Mouse (Mus musculus) lung, postnatal 0 days (tissue): ENCODE measurements around the gene Zdhhc21. TPM values are rescaled to one million over a fixed set of nuclear protein-coding genes. Genes with fewer than 3 reads are reported as not detected.

Source experiments
- ATAC-seq: fragments of 200-750 bp; cut with Nextera tagmentation; 2 replicates; pipeline ENCODE4 v1.8.0; 2017; ENCODE audit warnings: moderate library complexity
- DNase-seq: peaks from one replicate; pipeline ENCODE4 v3.0.0-alpha.2; 2016; ENCODE audit warnings: low spot score
- H3K27ac ChIP-seq: fragments of 300-500 bp; sonication (generic); 2 replicates; pipeline ENCODE4 v1.5.1; 2014; ENCODE audit warnings: antibody characterized with exemption, mild to moderate bottlenecking, low read length, mixed read lengths
- H3K27me3 ChIP-seq: fragments of 300-500 bp; sonication (generic); replicated peaks from 2 replicates; pipeline ENCODE4 v1.6.1; 2014; ENCODE audit warnings: low read length, mixed read lengths; ENCODE audit not compliant: insufficient read depth
- H3K36me3 ChIP-seq: fragments of 300-500 bp; sonication (generic); 2 replicates; pipeline ENCODE4 v1.6.1; 2014; ENCODE audit warnings: low read length, mixed read lengths; ENCODE audit not compliant: insufficient read depth
- H3K4me1 ChIP-seq: fragments of 300-500 bp; sonication (generic); 2 replicates; pipeline ENCODE4 v1.6.1; 2014; ENCODE audit warnings: antibody characterized with exemption, low read depth, low read length, mixed read lengths; ENCODE audit not compliant: insufficient read depth
- H3K4me2 ChIP-seq: fragments of 300-500 bp; sonication (generic); replicated peaks from 2 replicates; pipeline ENCODE4 v1.6.1; 2014; ENCODE audit warnings: low read depth, mild to moderate bottlenecking, low read length, moderate library complexity, mixed read lengths
- H3K4me3 ChIP-seq: fragments of 300-500 bp; sonication (generic); 2 replicates; pipeline ENCODE4 v1.5.1; 2014; ENCODE audit warnings: low read depth, low read length
- H3K9ac ChIP-seq: fragments of 300-500 bp; sonication (generic); replicated peaks from 2 replicates; pipeline ENCODE4 v1.6.1; 2014; ENCODE audit warnings: low read depth, mild to moderate bottlenecking
- H3K9me3 ChIP-seq: fragments of 300-500 bp; sonication (generic); 2 replicates; pipeline ENCODE4 v1.6.1; 2016; ENCODE audit warnings: low read length, mixed read lengths
- CTCF ChIP-seq: IDR thresholded peaks from 2 replicates; pipeline ENCODE4 v1.5.1; 2016; ENCODE audit warnings: antibody characterized with exemption, mild to moderate bottlenecking
- EP300 ChIP-seq: IDR thresholded peaks from 2 replicates; pipeline ENCODE4 v1.6.1; 2016; ENCODE audit warnings: antibody characterized with exemption, mild to moderate bottlenecking, control low read depth
- WGBS: fragments of 180-500 bp; shearing (Covaris S2); extraction: QIAGEN DNeasy Blood & Tissue Kit; methylation state at CpG from one replicate; pipeline ENCODE4 v1.1.7; 2014; 5-methylcytosine and 5-hydroxymethylcytosine counted together
- polyA plus RNA-seq: library from polyadenylated mRNA; unstranded; fragments of >200 nt; fragmentation: Nextera tagmentation; extraction: Ambion mirVana; gene quantifications from 2 replicates; pipeline ENCODE4 v1.2.1, GENCODE M21; 2015

Gene Zdhhc21
- polyA plus RNA-seq, 1 experiment from 2014 or later, result 8.9 TPM

DNA sequence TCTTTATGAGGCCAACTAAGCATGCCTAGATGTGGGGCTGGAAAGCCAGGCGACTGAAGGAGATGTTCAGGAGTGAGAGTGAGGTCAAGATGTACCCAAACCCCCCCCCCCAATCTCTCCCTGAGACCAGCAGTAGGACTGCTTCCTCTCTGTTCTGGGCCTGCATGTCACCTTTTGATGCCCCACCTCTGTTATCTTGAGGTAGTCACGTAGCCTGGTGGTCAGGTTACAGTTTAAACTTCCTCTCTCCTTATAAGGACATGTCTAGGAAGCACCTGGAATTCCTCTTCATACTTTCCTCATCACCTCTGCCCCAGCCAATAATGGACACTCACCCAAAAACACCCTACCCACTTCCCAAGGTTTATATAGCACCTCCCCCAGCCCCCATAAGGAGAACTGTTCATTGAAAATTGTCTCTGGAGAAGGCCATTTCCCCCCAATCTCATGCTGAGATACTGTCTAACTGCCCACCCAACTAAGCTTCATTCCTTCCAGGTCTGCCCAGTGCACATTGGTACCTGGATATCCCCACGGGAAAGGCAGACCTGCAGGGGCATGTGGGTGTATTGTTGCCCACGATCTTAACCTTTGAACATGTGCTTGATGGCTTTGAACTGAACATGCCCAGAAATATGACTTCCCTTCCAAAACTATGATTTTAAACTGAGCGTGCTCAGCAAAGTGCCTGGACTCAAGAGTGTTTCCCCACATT lies 8.1 kb upstream of the Zdhhc21 start:
- Histone ChIP-seq H3K9me3 (no peaks in the 10 kb centered on the region), H3K4me1 (no peaks in the 10 kb centered on the region), H3K27ac (no peak overlapping the region), H3K4me3 (no peak overlapping the region), H3K9ac (no peak overlapping the region), H3K36me3 (no peaks in the 10 kb centered on the region), H3K4me2 (no peak overlapping the region), H3K27me3 (no peaks in the 10 kb centered on the region)
- no peak for TF ChIP-seq EP300
- TF ChIP-seq CTCF, result no peak
- ATAC-seq, result no peak
- 66% methylated on average over 5 of the region's 5 CpGs for WGBS
- DNase-seq, result no peak

DNA sequence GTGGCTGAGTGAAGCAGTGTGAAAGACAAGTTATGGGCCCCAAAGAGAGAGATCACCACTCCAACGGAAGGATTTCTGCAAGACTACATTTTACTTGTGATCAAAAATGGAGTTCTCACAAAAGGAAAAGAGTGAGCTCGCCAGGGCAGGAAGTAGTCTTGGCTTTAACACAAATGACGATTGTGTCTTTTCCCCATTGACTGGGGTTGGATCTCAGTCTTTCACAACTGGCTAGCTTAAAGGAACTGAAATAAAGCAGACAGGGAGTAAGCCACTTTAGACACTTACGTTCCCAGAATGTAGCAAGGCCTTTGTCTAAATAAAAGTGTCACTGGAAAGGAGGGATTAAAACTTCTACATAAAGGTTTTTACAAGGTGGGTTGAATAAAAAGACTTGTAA lies 7.4 kb upstream of the Zdhhc21 start:
- Histone ChIP-seq H3K9ac (no peak overlapping the region), H3K4me1 (no peaks in the 10 kb centered on the region), H3K27me3 (no peaks in the 10 kb centered on the region), H3K36me3 (no peaks in the 10 kb centered on the region), H3K4me3 (no peak overlapping the region), H3K27ac (no peak overlapping the region), H3K9me3 (no peaks in the 10 kb centered on the region), H3K4me2 (no peak overlapping the region)
- ATAC-seq, result no peak
- DNase-seq, result peak; percentile 27
- WGBS, result 41% methylated on average over 4 of the region's 4 CpGs
- TF ChIP-seq EP300 (no peak), CTCF (no peak)

DNA sequence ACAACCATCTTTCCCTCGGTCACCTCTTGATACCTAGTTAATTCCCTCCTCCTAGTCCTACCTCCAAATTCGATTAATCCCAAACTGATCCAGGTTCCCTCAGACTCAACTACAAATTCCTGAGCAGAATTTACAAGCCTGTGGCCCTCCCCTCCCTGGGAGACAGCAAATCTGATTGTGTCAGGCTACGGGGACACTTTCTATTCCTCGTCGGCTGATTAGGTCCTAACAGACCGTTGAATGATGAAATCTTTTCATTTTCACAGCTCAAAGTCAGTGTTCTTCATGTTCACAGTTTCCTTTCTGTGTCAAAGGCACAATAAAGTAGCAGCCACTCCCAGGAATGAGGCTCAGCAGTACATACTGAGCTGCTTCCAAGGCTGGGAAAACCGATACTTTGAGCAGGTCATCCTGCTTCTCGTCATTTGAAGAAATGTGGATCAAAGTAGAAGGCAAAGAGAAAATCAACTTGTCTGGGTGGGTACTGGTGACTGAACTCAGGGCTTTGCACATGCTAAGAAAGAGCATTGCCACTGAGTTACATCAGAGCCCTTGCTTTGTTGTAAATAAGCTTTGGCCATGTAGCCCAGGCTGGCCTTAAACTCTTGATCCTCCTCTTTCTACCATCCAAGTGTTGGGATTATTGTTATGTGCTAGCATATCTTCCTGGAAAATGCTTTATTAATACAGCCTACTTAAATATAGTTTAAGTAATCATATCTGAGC lies 5.4 kb upstream of the Zdhhc21 start:
- Histone ChIP-seq H3K9me3 (no peaks in the 10 kb centered on the region), H3K9ac (no peak overlapping the region), H3K27ac (no peak overlapping the region), H3K27me3 (no peaks in the 10 kb centered on the region), H3K4me1 (no peaks in the 10 kb centered on the region), H3K4me2 (no peak overlapping the region), H3K4me3 (no peak overlapping the region), H3K36me3 (no peaks in the 10 kb centered on the region)
- DNase-seq (no peak), ATAC-seq (no peak)
- WGBS, result 85% methylated on average over 8 of the region's 8 CpGs
- TF ChIP-seq CTCF, result no peak
- no peak for TF ChIP-seq EP300

DNA sequence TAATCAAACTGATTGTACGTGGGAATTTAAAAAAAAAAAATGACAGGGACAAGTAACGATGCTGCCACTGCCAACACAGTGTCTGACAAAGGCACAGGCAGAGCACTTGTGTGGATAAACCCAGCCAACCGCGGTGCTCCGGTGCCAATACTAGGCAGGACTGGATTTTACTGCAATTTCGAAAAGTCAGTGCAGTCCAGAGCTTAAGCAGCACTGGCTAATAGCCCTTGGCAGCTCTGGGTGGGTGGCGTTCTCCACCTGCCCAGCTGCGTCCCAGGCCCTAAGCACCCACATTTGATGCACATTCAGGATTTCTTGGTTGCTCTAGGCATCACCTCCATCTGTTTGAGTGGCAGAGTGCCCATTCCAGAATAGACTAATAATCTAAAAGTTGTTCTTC lies 3.6 kb upstream of the Zdhhc21 start:
- ATAC-seq (no peak), DNase-seq (no peak)
- H3K4me1 ChIP-seq, result no peaks in the 10 kb centered on the region
- no peaks in the 10 kb centered on the region for H3K9me3 ChIP-seq
- H3K4me3 ChIP-seq, result no peak overlapping the region
- no peaks in the 10 kb centered on the region for H3K36me3 ChIP-seq
- no peak overlapping the region for H3K9ac ChIP-seq
- no peak overlapping the region for H3K27ac ChIP-seq
- no peak overlapping the region for H3K4me2 ChIP-seq
- no peak for TF ChIP-seq EP300
- TF ChIP-seq CTCF, result no peak
- no peaks in the 10 kb centered on the region for H3K27me3 ChIP-seq
- 94% methylated on average over 8 of the region's 8 CpGs for WGBS

DNA sequence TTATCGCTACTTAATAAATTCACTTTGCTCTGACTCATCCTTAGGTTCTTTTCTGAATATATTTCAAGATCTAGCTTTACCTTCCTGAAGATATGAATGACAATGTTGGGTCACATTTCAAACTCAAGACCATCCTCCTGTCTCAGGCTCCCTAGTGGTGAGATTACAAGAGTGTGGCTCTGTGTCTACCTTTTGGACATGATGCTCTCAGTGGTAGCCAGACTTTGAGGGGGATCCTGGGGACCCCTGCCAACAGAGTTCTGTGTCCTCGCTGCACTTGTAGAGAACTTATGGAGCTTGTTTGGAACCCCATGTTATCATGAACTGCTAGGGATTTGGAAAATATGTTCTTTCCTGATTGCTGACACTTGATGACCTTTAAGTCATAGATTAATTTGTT lies 1.7 kb upstream of the Zdhhc21 start:
- Histone ChIP-seq H3K9ac (no peak overlapping the region), H3K9me3 (no peaks in the 10 kb centered on the region), H3K4me3 (no peak overlapping the region), H3K27me3 (no peaks in the 10 kb centered on the region), H3K27ac (no peak overlapping the region), H3K4me2 (no peak overlapping the region), H3K4me1 (no peaks in the 10 kb centered on the region), H3K36me3 (no peaks in the 10 kb centered on the region)
- WGBS, result 97% methylated on average over 2 of the region's 2 CpGs
- no peak for ATAC-seq
- DNase-seq, result no peak
- TF ChIP-seq EP300 (no peak), CTCF (no peak)

DNA sequence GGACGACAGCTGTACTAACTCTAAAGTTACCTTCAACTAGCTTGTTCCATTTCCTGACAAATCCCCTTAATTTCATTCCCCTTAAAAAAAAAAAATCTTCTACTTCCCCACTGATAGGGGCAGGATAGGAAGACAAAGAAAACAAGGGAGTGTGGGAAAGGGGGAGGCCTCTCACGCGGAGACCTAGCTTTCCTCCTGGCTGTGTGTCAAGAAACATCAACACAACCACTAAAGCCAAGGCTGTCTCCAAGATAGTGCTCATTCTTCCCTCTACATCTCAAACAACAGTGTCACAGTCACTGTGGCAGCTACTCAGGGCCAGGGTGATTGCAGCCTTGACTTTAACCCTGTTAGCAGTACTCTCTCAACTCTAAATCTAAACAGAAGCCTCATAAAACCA lies 808 bp upstream of the Zdhhc21 start:
- ATAC-seq, result no peak
- H3K9me3 ChIP-seq, result no peaks in the 10 kb centered on the region
- H3K27me3 ChIP-seq, result no peaks in the 10 kb centered on the region
- 43% methylated on average over 3 of the region's 3 CpGs for WGBS
- no peak for DNase-seq
- H3K4me2 ChIP-seq, result no peak overlapping the region
- H3K4me1 ChIP-seq, result no peaks in the 10 kb centered on the region
- TF ChIP-seq CTCF (no peak), EP300 (no peak)
- H3K4me3 ChIP-seq, result no peak overlapping the region
- no peak overlapping the region for H3K27ac ChIP-seq
- no peaks in the 10 kb centered on the region for H3K36me3 ChIP-seq
- H3K9ac ChIP-seq, result no peak overlapping the region
